Mouse (Mus musculus) erythroid progenitor cell, adult 5-6 weeks (primary cell): ENCODE measurements at regions not wholly inside any gene's neighbourhood (a gene's known extent, or its start where the extent isn't known, plus 50 kb on each side); places are given as distances from the start of the nearest gene placed in this dataset.

Source experiments
- ATAC-seq: replicated peaks from 2 replicates; pipeline ENCODE4 v1.8.0; 2016; ENCODE audit warnings: moderate number of reproducible peaks, mild to moderate bottlenecking, moderate TSS enrichment, inconsistent platforms; ENCODE audit not compliant: poor library complexity, low FRiP score, severe bottlenecking

DNA sequence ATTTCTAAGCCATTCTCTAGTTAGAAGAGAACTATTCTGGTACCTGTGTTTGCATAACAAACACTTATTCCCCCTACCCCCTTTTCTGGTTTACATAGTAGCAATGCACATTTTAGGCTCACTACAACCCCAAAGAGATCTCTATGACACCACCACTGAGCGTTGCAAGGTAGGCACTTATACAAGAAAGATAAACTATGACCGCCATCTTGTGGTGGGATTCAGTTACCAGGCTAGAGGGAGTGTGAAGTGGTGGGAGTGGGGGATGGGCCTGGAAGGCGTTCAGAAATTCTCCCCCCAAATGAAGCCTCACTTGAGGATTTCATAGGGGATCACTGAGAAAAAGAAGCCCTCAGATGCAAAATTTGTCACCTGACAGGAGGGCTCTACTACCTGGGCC lies 64.4 kb upstream of the Fst start:
- no peak for ATAC-seq

- no peak for ATAC-seq
Measured at GRCm38 (mm10) chr13:114526856-114527255, 68.1 kb upstream of the Fst start.

- ATAC-seq, result no peak
Measured at GRCm38 (mm10) chr13:114530171-114530774, 71.5 kb upstream of the Fst start.

- no peak for ATAC-seq
Measured at GRCm38 (mm10) chr13:114531780-114532179, 73.0 kb upstream of the Fst start.

DNA sequence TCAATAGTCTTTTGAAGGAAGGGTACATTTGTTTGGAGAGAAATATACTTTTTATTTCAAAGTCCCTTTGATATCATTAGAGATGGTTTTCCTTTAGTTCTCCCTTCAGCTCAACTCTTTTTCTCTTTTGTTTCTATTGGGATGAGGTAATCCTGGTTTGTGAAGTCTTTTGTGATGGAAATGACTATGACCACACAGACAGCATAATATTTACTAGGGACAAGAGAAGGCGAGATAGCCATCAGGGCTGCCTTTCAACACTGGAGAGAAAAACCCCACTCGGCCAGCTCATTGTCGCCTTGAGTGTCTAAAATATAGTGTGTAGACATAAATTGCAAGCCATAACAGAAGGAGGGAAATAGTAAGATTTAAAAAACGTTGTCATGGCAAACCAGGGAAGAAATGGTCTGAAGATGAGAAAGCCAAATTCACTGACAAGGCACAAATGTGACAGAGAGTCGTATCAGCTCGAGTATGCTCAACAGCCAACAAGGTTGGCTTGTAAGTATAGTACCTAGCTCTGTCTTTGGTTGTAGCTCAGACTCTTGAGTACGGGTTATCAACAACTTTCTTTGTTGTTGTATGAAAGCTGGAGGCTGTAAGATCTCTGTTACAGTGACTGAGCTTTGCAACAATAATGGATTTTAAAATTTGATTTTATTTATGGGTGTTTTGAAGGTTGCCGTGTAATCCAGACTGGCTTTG lies 73.8 kb upstream of the Fst start:
- no peak for ATAC-seq

DNA sequence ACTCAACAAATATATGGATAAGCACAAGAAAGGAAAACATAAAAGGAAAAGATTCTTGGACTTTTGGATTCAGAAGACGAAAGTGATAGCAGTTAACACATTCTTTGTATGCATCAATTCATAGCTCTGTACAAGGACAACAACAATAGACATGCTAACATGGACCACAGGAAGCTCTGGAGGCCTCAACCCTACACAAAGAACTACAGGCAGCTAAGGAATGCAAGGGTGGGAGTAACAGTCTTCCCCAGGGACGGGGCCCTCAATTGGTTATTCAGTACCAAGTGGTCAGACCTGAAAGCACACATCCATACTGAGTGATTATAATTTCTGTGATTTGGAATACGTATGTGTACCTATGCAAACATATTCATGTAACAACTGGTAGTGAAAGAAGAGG lies 75.8 kb upstream of the Fst start:
- ATAC-seq, result no peak

- ATAC-seq, result no peak
Measured at GRCm38 (mm10) chr13:114535721-114536120, 77.0 kb upstream of the Fst start.

- no peak for ATAC-seq
Measured at GRCm38 (mm10) chr13:114571731-114572130, 113.0 kb upstream of the Fst start.

- ATAC-seq, result no peak
Measured at GRCm38 (mm10) chr13:114584566-114584965, 125.8 kb upstream of the Fst start.

- no peak for ATAC-seq
Measured at GRCm38 (mm10) chr13:114587621-114588020, 128.9 kb upstream of the Fst start.

DNA sequence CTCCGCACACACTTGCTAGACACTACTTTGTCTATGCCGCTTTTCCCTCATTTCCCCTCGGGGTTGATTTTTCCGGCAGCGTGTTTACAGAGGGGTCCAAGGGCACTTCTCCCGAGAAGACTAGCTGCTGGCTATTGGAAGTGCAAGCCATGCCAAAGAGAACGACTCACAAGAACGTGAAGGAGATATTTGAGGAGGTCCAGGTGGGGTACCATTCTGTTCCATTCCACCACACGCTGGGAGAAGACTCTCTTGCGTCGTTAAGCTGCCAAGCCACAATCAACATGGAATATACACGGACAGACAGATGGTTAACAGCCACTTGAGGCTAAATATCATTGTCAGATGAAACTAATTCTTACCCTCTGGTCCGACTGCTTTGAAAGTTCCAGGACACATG lies 144.6 kb upstream of the Fst start:
- no peak for ATAC-seq

DNA sequence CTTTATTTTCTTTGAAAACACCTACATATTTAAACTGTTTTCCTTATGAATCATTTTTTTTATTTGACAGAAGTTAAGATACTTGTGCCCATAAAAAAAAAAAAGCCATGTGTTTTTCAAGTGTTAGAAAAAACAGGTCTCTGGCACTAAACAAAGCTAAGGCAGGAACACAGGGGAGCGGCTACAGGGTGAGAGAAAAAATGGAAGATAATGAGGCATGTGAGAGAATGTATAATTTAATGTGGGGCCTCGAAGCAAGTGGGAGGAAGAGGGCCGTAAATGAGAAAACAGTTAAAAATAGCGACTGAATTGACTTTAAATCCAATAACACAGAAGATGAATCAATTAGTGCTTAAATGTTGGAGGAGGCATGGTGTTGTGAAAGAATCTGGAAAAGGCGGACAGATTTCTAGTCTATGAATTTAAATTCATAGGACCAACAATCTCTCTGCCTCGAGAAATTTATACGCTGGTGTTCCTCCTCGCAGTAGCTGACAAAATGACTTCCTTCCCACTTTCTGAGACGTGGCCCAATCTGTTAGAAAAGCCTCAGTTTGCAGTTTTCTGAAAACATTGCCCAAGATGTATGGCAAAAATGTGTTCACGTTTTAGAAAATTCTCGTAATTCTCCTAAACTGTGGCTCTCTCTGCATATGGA lies 145.4 kb upstream of the Fst start:
- no peak for ATAC-seq

GRCm38 (mm10) chr13:114613909-114614308 lies 155.2 kb upstream of the Fst start:
- no peak for ATAC-seq

GRCm38 (mm10) chr13:114619416-114619815 lies 160.7 kb upstream of the Fst start:
- ATAC-seq, result no peak

DNA sequence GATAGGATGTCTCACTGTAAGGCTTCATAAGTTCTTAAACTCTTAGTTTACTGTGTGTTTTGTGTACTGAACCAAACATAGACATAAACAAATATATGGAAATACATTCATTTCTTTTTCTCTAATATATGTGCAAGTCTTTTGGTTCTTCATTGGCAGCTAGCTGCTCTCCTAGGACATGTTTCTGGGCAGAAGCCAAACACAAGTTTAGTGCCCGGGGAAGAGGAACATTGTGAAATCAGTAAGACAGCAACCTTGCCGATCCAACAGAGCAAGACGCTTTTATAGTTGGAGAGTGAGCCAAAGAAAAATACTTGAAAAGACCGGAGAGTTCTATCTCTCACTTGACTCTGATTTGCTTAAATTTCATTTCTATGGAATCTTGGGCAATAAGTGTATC lies 178.0 kb upstream of the Fst start:
- no peak for ATAC-seq

DNA sequence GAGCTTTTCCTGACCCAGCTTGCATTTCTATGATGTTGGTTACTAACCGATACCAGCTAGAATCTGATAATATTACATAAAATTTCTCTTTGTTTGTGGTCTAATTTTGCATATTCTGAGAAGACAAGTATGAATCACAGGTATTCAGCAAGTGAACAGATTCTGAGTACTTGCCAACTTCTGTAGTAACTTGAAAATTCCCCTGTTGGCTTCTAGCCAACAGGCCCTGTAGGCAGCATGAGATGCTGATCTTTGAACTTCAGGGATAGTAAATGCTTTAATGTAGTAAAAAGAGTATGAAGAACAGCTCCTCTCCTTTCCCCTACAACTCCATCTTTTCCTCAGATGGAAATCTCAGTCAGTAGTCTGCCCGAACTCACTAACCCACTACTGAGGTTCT lies 178.5 kb upstream of the Mocs2 start:
- no peak for ATAC-seq

DNA sequence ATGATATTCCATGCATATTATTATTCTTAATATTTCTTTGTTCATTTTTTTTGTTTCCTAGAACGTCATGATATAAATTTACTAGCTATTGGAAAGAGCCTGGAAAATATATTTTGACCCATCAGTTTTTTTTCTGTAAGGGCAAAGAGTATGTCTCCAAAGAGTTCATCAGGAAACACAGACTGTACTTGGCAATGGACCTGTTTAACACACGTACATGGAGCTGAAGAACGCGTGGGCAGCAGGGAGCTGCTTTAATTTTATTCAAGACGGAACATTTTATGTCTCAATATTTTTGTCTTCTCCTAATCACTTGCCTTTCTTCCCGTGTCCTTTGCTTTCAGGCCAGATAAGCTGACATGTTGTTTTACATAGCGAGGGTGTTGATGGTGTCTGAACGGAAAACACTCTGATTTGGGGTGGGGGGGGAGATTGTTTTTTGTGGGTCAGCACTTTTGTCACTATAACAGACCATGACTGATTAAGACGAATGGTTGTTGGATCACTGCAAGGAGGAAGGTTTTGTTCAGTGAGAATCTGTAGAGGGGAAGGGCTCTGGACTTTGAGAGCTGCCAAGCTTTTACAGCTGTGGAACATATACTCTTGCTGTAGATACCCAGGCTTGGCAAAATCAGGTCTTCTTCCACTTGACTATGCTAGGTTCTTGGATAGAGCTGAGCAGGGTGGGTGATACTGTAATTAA lies 176.2 kb upstream of the Mocs2 start:
- ATAC-seq, result no peak

GRCm38 (mm10) chr13:114642901-114643491 lies 175.0 kb upstream of the Mocs2 start:
- ATAC-seq, result no peak

DNA sequence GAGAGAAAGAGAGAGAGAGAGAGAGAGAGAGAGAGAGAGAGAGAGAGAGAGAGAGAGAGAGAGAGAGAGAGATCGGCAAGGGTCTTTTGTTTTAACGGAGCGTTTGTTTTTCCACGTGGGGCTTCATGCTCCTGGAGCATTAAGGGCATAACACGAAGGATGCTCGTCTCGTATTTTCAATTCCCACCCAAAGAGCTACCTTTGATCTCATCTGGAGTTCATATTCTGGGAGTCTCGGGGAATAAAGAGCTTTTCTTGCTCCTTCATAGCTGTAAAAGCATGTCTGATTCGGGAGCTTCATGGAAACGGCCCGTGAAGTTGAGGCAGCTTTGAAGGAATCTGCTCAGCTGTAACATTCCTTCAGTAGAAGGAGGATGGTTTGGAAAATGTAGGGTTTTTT lies 174.5 kb upstream of the Mocs2 start:
- ATAC-seq, result no peak

GRCm38 (mm10) chr13:114654267-114654666 lies 163.8 kb upstream of the Mocs2 start:
- no peak for ATAC-seq
